Mouse (Mus musculus): Measurements from ENCODE around the gene Zbtb45.

DNA sequence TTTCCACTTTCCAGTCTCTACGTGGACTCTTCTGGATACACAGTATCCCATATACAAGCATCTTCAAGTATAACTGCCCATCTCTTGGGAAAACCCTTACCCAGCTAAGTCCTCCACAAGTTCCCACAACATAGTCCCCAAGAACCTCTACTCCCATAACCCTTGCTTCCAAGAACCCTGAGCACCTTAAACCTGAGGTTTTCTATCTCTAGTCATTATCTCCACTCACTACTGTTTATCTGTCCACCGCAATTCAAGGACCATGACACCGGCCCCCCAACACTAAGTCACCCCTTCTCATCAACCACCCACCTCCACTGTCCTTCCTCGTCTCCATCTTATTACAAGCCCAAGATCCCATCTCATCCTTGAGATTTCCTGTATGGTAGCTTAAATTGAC lies 27.0 kb upstream of the Zbtb45 start:
- TF ChIP-seq CTCF (conservative IDR thresholded peaks at IDR 0.05; ENCODE audit: low read length) (no peak), NANOG (IDR thresholded peaks at IDR 0.05; ENCODE audit: borderline replicate concordance, low read length) (no peak)

Measured in E14TG2a.4 (cell line).